Mouse (Mus musculus) right cerebral cortex, adult 18-20 months (tissue): Measurements from ENCODE around the gene Xpnpep2.
A peak's percentile ranks its signal among the peaks of the same experiment; 100 is the strongest.

Experiments used
- DNase-seq: peaks from one replicate; pipeline ENCODE4 v3.0.0; 2022; ENCODE audit warnings: mixed read lengths

Gene Xpnpep2

DNA sequence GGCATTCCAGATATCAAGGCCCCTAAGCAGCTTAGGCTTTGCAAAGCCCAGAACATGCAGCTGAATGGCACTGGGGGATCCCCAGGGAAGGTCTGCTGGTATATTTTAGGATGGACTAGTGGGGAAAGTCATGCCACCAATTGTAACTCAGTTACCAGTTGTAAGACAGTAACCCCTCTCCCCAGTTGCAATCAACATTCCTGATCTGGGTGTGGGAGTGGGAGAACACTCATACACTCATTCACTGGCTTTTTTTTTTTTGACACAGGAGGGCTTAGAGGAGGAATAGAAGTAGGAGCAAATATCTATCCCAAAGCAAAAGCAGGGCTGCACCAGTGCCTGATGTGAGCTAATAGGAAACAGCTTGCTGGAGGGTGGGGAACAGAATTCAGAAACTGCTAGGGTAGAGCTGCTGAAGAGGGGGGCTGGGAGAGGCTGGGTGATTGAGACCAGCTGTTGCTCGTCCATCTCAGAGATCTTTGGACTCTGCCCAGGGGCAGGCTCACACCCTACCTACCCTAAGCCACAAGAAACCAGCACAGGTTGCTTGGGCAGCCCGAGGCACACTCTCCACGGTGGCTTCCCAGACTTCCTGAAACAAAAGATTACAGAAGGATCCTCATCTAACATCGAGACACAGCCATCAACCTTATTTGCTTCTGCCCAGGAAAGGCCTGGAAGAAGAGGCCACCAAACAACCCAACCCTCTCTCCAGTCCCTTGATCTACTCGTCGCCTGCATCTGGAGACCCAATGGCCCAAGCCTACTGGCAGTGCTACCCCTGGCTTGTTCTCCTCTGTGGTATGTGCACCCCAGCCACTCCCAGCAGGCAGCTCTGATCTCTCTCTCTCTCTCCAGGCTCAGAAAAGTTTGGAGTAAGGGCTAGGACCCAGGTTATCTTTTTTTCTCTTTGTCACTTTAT lies at the start of gene Xpnpep2:
Xpnpep2 (plus strand) TSS at position 332 of the 922 bp plus-strand sequence.
- DNase-seq: no peak

DNA sequence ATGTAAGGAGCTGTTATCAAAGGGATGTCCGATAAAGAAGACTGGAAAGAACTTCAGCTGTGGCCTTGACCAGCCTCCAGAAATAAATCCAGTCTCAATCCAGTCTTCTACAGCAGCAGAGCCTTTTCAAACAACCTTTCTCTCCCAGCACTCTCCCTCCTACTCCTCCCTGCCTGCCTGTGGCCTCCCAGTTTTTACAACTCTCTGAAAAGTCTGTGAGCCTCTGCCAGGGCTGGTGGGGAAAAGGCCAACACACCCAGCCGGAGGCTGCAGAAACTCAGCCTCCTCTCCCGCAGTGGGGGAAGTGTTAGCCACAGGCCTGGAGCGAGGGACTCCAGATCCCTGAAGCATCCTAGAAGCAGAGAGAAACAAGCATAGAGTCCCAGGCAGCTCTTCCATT lies 46.0 kb upstream of the Xpnpep2 start:
- peak; percentile 2 for DNase-seq

DNA sequence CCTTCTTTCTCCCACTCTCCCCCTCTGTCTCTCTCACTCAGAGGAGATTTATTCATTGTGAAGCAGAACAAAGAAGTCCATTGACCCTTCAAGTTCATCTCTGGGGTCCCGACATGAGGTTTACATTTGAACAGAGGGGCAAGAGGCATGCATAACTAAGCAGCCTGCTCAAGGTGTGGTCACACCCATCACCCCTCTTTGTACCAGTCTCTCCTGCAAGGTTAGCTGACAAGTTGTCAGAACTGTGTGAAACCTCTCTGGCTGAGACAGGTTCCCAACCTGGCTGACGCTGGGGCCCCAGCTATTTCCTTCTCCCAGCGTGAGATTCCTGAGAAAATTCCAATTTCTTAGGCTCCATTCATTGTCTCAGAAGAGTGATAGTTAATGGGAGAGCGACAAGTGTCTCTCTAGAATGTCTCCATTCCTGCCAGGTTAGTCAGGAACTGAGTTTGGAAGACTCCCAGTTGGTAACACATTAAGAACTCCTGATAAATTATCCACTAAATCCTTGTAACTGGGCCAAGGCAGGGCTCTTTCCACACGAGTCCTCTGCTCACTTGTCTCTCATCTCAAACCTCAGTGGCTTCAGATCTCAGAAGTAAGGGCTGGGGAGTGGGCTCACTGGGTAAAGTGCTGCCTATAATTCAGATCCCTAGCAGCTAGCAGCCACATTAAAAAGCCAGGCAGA lies 44.2 kb upstream of the Xpnpep2 start:
- DNase-seq: no peak

DNA sequence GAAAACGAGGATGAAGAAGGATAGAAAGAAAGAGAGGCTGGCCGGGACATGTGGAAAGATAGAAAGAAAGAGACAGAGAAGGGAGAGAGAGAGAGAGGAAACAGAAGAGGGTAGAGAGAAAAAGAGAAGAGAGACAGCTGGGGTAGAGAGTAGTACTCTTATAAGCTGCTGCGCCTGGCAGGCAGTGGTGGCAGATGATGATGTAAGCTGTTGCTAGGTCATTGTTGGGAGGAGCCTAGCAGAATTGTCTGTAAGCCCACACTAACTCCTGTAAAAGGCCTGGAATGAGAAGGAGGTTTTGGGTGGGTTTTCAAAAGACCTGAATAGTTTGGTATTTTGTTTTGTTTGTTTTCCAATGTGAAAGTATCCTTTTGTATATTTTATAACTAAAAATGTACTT lies 41.6 kb upstream of the Xpnpep2 start:
- no peak for DNase-seq

DNA sequence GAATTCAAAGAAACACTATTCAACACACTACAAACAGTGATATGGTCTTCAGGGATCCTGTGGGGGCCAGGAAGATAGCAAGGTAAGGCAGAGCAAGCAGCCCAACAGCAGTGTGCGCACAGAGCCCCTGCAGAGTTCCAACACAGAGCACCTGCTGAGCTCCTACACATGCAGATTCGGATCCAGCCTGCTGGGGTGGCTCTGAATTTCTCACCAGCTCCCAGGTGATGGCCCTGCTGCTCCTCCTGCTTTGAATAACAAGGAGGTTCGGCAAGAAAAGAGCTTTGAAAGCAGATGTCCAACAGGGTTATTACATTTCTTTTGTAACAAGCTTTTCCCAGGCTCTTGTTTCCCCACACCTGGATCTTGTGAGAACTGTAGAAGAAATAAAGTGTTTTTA lies 36.6 kb upstream of the Xpnpep2 start:
- no peak for DNase-seq

DNA sequence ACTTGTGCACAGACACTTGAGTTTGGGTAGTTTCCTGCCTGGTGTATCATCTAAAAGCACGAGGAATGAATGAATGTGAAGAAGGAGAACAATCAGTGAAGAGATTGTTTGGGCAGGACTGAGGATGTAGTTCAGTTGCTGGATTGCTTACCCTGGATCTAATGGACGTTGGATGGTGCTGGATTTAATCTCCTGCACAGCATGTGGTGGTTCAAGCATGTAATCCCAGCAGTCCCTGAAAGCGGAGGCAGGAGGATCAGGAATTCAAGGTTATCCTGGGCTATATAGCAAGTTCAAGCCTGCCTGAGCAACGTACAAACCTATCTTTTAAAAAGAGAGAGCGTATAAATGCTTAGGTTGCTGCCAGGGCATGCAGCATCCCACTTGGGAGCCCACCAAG lies 36.1 kb upstream of the Xpnpep2 start:
- no peak for DNase-seq

DNA sequence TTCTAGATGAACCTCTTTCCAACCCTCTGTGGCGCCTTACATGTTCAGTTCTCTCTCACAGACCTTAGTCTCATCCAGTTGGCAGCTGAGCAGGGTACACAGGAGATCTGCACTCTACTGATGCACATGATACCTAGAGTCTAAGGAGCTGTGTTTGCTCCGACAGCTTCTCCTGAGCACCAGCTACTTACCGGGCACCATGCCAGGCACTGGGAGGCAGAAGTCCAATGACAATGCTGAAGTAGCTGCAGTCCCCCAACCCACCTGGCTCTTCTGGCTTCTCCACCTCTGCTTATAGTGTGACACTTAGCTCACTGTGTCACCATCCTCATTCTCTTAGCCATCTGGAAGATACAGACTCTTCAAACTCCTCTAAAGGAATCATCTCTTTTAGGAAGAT lies 33.8 kb upstream of the Xpnpep2 start:
- DNase-seq: peak; percentile 14

DNA sequence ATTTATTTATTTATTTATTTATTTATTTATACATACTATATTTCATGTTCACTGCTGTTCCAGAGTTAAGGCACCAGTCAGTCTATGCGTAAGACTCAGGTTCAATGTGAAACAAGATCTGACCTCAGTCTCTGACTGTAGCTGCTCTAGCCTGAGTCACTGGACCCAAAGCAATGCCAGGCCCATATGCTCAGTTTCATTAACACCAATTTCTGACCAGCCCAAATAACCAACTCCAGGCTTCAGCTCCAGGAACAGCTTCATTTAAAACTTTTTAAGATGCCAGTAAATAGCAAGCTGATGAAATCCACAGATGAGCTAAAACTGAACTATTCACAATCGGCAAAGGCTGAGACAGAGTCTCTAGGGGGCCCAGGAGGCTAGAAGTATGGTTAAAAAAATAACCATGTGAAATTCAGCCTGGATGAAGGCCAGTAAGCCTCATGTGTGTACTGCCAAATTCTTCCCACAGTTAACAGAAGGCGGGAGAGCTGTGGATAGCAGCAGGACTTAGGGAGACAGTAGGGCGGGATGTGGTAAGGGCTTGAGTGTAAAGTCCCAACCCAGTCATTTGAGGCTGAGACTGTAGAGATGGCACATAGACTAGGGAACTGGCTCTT lies 31.6 kb upstream of the Xpnpep2 start:
- DNase-seq: peak; percentile 19

DNA sequence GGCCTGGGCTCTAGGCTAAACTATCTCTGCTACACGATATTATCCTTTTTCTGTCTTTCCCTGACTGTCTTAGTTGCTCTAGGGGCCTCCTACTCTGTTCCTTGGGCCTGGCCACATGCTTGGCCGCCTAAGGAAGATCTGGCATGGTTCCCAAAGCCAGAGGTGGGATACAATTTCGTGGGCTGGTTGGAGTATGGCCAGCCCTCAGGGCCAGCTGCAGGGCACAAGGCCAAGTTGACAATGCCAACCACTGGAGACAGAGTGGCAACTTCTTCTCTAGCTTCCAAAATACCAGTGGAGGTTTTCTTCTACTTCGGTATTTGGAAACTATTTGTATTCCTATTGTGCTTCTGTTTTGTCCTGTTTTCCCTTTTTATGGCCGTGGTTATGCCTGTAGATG lies 26.2 kb upstream of the Xpnpep2 start:
- no peak for DNase-seq

DNA sequence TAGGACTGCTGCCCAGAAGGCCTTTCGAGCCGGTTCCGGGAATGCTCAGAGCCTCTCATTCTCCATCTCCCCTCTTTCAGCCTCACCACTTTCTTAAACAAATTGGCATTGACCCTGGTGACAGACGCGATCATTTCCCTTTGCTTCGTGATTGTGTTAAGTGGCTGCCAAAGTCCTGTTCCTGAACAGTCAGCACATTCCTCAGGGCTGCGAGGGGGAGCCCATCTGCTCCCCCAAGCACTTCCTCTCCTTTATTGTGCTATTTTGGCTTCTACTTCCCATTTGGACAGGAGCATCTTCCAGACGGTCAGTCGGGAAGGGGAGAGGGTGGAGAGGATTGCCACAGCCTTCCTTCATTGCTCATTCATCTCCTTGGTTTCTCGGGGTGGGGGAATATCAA lies 16.4 kb upstream of the Xpnpep2 start:
- DNase-seq: no peak

DNA sequence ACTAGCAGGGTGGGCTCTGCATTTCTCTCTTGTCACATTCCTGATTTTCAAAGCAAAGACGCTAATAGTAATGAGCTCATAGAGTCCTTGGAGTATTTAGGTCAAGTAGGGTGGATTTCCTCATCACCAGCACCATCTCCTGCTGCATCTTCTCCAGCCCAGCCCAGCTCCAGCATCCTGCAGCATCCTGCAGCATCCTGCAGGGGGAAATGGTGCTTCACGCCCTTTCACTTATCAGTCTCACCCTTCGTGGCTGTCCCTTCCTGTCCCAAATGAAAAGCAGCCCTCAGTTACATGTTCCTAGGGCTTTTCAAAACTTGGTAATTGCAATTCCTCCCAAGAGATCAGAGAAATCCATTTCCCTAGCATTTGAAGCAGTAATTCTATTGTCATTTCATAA lies 15.0 kb upstream of the Xpnpep2 start:
- DNase-seq: no peak

DNA sequence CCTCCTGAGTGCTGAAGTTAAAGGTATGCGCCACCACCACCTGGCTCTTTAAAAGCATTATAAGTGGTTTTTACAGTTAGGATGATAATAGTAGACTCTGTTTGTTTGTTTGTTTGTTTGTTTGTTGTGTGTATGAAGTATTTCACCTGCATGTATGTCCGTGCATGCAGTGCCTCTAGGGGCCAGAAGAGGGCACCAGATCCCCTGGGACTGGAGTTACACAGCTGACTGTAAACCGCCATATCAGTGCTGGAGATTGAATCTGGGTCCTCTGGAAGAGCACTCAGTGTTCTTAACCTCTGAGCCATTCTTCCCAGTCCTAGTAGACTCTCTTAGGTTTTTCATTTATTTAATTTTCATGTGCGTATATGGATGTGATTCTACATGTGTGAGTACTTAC lies 13.9 kb upstream of the Xpnpep2 start:
- no peak for DNase-seq

DNA sequence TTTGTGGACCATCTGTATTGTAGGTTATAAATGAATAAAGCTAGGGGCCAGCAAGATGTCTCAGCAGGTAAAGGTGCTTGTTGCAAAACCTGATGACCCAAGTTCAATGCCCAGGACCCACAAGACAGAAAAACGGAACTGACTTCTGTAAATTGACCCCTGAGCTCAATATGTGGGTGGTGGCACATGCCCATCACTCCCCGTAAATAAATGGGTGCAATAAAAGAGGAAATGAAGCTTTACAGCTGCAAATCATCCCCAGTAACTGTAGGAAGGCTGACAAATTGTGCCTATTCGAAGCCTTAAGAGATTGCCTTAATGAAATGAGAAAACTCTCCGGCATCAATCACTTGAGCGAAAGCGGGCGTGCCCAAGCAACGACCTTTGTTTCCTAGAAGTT lies 11.9 kb upstream of the Xpnpep2 start:
- DNase-seq: no peak

DNA sequence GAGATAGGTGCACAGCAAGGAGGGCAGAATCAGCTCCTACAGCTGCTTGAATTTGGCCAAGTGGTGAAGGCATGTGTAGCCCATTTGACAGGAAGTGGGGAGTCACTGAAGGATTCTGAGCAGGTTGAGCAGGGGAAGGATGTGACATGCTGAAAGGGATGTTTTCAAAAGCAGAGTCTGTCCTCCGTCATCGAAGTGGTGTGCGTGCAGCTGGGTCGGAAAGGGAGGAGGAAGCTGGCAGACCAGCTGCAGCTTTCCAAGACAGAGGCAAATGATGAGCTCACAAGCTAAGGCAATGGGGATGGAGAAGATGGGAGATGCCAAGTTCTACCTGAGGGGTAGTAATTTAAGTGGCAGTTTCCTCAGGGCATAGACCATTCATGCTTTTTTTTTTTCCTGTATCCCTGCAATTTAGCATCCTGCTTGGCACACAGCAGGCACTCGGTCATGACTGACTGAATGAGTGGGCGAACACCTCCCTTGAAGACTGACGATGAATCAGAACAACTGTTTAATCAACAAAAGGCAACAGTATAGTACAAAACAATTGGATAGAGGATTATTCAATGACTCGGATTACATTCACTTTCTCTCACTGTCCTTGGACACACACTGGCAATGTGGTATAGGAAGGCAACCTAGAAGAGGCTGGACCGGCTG lies 9.9 kb upstream of the Xpnpep2 start:
- peak; percentile 5 for DNase-seq

DNA sequence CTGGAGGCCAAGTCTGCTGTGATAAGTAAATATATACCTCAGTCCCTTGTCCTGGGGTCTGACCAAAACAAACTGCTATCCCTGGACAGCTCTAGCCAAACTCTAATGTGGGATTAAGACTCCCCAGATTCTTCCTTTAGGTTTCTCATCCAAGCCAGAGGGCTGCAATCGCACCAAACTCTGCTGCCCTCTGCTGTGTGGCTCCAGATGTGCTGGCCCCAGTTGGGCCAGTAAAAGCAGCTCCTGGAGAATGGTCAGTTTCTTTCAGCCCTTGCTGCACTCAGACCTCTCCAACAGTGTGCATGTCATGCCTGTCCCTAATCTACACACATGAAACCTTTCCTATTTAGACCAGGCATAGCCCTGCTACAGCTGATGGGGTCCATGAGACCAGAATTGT lies 8.7 kb upstream of the Xpnpep2 start:
- no peak for DNase-seq

DNA sequence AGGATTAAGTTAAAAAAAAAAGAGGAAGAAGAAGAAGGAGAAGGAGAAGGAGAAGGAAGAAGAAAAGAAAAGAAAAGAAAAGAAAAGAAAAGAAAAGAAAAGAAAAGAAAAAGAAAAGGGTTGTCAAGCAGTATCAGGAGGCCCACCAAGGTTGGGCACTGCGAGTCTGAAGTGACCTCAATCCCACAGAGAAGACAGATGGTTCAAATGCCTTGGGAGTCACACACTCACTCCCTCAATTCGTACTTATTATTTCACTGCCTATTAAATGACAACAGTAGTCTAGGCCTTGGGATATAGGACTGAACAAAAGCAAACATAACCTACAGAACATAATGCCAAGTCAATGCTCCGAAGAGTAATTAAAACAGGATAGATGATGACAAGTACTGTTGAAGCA lies 5.3 kb upstream of the Xpnpep2 start:
- no peak for DNase-seq

DNA sequence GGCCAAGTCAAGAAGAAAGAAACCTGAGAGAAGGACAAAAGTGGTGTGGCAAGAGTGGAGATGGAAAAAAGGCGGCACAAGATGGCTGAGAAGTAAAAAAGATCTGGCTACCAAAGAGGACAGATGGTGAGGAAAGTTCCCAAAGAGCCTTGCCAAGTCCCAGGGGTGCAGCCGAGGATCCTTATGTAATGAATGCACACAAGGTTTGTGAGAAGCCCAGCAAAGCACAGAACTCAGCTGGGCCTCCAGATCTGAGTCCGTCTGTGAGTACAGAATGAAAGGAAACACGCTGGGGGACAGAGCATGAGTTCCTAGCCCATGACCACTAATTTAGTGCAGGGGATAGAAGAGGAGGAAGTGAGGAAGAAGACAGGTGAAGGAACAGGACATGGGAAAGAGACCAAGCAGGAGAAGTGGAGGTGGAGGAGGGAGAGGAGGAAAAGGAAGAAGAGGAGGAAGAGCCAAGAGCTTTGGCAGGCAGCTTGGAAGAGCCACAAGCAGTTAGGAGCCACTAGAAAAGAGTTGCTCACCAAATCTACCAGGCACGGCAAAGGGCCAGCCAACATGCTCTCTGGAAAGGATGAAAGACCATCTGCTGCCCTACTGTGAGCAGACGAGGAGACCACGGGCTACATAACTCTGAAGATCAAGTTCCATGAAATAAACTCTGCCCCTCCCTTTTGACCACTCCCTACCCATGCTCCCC lies 3.6 kb upstream of the Xpnpep2 start:
- peak; percentile 54 for DNase-seq

DNA sequence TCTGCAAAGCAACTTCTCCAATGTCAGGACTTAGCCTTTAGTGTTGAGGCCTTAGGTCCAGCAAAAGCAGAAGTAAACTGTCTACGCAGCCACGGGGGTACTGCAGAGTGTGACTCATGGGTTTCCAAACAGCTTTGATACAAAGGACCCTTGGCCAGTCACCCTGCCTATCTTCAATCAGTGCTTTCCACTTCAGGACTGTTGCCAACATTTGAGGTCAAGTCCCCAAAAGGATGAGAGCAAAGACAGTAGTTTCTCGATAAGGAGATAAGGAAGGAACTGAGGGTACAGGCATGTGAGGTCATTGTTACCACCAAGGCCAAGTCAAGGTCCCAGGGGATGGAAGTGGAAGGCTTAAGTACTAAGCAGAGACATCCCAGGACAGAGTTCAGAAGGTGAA lies 2.3 kb upstream of the Xpnpep2 start:
- no peak for DNase-seq

DNA sequence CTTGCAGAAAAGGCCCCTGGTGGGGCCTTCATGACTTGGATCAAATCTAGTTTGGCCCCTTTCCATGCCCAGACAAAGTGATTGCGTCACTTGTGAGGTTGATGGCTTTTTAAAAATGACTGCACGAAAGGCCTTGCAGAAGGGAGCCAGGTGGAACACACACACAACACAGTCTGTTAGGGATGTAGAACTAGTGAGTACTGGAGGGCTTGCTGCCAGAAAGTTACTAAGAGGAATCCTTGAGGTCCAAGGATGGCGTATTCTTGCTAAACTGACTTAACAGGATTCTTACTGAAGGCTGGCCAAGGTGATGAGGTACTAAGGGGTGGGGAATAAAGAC lies 761 bp downstream of the Xpnpep2 start:
- DNase-seq: no peak

DNA sequence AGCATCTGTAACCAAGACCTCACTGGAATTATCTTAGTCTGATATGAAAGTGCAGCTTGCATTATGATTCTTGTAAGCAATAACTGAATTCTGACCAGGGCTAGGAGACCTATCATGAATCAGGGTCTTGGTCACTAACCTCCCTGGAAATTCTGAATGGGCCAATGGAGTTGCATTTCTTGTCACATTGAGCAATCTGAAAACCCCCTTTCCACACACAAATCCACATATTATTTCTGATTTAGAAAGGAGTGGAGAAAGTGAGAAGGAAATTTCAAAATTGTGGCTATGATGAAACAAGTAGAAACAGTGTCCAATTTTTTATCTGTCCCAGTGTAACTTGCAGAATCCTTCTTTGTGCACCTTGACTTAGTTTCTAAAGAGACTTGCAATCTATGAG lies 10.8 kb downstream of the Xpnpep2 start:
- DNase-seq: no peak

DNA sequence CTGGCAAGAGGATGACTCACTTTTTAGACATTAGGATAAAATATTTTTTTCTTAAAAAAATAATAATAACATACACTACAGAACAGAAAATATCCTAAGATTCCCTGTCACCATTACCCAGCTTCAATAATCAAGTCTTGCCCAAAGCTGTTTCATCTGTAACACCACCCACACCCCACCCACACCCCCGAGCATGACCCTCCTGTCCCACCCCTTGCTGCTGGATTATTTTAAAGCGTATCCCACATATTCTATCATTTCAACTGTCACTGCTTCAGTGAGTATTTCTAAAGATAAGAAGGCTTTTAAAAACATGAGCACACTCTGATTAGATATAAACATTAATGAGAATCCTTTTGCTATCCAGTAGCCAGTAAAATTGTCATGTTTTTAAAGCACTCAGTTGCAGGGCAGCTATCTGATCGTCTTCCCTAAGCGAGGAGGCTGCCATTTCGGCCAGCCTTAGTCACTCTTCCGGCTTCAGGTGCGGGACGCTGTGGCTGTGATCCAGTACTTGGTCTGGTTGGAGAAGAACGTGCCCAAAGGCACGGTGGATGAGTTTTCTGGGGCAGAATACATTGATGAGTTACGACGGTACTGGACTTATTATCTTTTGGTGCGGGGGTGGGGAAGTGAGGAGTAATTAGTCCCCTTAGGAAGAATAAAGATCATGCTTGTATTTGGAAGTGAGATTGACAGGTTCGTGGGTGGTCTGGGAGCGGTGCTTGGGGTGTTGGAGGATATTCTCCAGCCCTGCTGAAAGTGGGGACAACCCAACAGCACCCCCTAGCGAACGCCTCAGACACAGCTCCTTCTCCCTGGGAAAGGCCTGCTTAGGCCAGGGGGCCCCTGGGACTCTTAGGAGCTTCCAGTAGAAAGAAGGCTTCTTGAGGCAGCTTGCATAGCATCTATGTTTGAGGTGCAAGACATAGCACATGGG lies 15.9 kb downstream of the Xpnpep2 start:
- DNase-seq: peak; percentile 43
